Mouse (Mus musculus) bone marrow, adult 2 months (tissue): ENCODE data around the gene Endov.

Experiments used
- CTCF ChIP-seq: fragments of 200-500 bp; IDR thresholded peaks from 2 replicates; pipeline ENCODE4 v1.5.1; 2011; ENCODE audit warnings: low read length, control low read depth; ENCODE audit not compliant: control insufficient read depth, insufficient read depth
- POLR2A ChIP-seq: fragments of 200-500 bp; IDR thresholded peaks from 2 replicates; pipeline ENCODE4 v1.6.1; 2011; ENCODE audit warnings: low read depth, mild to moderate bottlenecking, control low read depth, low read length, borderline replicate concordance; ENCODE audit not compliant: control insufficient read depth

DNA sequence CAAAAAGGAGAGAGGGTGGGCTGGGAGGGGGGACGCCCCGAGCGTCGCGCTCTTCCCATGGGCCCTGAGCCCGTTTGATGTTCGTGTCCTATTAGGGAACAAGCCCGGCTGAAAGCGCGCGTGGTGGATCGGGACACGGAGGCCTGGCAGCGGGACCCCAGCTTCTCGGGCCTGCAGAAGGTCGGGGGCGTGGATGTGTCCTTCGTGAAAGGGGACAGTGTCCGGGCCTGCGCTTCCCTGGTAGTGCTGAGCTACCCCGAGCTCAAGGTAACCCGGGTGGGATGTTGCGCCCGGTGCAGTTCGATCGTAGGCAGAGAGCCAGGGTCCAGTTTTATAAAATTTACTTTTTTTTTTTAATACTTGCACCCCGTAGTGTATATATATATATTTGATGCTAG, 542 bp downstream of the Endov start:
- TF ChIP-seq CTCF (no peak), POLR2A (no peak)
